Mouse (Mus musculus) bone marrow macrophage, adult 2 months (primary cell): Measurements from ENCODE around the gene Il12rb2.

ENCODE experiments used
- CTCF ChIP-seq: IDR thresholded peaks from 2 replicates; pipeline ENCODE4 v1.5.1; 2012; ENCODE audit warnings: low read depth, mild to moderate bottlenecking, low read length, moderate library complexity
- POLR2A ChIP-seq: IDR thresholded peaks from 2 replicates; pipeline ENCODE4 v1.6.1; 2012; ENCODE audit warnings: mild to moderate bottlenecking, low read depth, low read length, borderline replicate concordance

DNA sequence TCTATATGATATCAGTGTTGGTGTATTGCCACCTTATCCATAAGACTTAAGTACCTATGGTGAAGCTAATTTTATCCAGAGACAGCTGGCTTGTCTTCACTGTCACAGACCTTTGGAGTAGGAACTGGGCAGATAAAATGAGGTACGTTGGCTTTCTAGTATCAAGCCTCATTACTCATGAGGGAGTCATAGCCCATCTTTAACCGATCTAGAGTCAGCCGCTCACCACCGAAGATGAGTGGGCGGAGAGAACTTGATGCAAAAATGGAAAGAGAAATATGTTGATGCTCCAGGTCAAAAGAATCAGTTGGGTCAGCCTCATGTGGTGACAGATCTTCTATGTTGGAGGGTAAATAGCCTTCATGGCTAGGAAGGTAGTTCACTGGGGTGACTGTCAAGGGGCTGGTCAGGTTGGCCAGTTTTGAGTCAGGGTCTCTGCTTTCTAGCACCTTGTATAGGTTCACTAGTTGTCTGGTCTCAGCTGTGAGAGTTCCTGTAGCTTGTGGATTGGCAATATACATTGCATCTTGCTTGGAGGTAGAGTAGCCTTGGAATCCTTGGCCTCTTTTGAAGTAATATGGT is 83.9 kb downstream of the Il12rb2 start:
- TF ChIP-seq POLR2A (no peak), CTCF (no peak)
